Mouse (Mus musculus): Measurements from ENCODE around the gene Slc2a9. TPM values are rescaled to one million over a fixed set of nuclear protein-coding genes. Genes with fewer than 3 reads are reported as not detected.

Gene Slc2a9
- total and polyA plus RNA-seq, 3 experiments = 0.50 to 4.2 (median 3.5) TPM

DNA sequence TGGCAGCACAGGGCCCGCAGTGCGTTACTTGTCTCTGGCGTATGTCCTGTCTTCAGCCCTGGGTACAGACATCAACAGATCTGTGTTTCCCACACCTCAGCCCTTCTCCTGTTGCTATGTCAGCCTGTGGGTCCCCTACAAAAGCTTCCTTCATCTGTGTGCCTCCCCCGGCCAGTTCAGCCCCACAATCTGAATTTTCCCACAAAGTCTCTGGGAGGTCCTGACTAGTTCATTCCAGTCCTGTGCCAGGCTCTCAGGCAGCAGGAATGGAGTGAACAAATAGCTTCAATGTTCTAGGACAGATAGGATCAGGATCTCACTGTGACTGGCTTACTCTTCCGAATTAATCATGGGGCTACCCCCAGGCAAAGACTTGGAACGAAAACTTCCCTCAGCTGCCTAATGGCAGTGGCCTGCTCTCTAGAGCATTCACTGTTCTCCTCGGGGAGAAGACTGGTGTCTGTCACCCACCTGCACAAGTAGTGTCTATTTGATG, 3.6 kb downstream of the Slc2a9 start:
- H3K4me1 ChIP-seq (ENCODE audit: insufficient read depth, low read depth, low read length) = peaks cover 55% of the 10 kb centered on the region
- no peaks in the 10 kb centered on the region for H3K36me3 ChIP-seq (replicated peaks)
- peaks cover 4% of the 10 kb centered on the region; the same call in 1 of the 2 replicates for H3K9me3 ChIP-seq (replicated peaks)
- H3K4me3 ChIP-seq (ENCODE audit: low read depth, low read length) = no peak overlapping the region
- no peak for TF ChIP-seq POLR2AphosphoS5 (IDR thresholded peaks at IDR 0.05; ENCODE audit: insufficient replicate concordance, low read depth, low read length)
- TF ChIP-seq GATA2 (IDR thresholded peaks at IDR 0.05; ENCODE audit: borderline replicate concordance, low read depth, low read length) = no peak
- DNase-seq (ENCODE audit: low spot score) (no peak), ATAC-seq (ENCODE audit: extremely low read depth, insufficient number of reproducible peaks, low FRiP score, poor library complexity, severe bottlenecking) (no peak)
- no peaks in the 10 kb centered on the region for H3K27me3 ChIP-seq (ENCODE audit: insufficient read depth, low read length)

DNA sequence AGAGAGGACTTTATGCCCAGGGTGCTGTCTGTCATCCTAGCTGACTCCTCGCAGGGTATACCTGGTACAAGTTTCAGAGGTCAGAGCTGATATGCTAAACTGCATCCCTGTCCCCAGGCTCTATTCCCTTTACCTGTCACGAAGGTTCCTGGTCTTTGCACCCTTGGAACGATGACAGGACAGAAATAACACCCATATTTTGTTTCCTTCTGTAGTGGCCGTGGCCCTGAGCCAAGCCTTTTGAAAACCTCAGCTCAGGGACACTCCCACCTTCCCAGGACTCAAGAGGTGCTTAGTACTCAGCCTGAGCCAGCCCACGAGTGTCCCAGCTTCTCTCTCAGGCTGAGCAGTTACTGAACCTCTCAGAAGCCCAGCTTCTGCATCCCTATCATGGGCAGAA, 4.5 kb downstream of the Slc2a9 start:
- H3K4me1 ChIP-seq (ENCODE audit: insufficient read depth, low read depth, low read length) = peaks cover 46% of the 10 kb centered on the region
- no peaks in the 10 kb centered on the region for H3K36me3 ChIP-seq (replicated peaks)
- no peak for ATAC-seq (ENCODE audit: extremely low read depth, insufficient number of reproducible peaks, low FRiP score, poor library complexity, severe bottlenecking)
- H3K4me3 ChIP-seq (ENCODE audit: low read depth, low read length) = no peak overlapping the region
- no peaks in the 10 kb centered on the region for H3K27me3 ChIP-seq (ENCODE audit: insufficient read depth, low read length)
- DNase-seq (ENCODE audit: low spot score) = no peak
- TF ChIP-seq POLR2AphosphoS5 (IDR thresholded peaks at IDR 0.05; ENCODE audit: insufficient replicate concordance, low read depth, low read length) (no peak), GATA1 (IDR thresholded peaks at IDR 0.05; ENCODE audit: borderline replicate concordance, low read length) (no peak), TAL1 (conservative IDR thresholded peaks at IDR 0.05; ENCODE audit: low read depth, low read length) (no peak), GATA2 (IDR thresholded peaks at IDR 0.05; ENCODE audit: borderline replicate concordance, low read depth, low read length) (no peak), CTCF (IDR thresholded peaks at IDR 0.05; ENCODE audit: low read depth, low read length) (no peak)
- H3K9me3 ChIP-seq (replicated peaks) = peaks cover 4% of the 10 kb centered on the region; the same call in 1 of the 2 replicates

DNA sequence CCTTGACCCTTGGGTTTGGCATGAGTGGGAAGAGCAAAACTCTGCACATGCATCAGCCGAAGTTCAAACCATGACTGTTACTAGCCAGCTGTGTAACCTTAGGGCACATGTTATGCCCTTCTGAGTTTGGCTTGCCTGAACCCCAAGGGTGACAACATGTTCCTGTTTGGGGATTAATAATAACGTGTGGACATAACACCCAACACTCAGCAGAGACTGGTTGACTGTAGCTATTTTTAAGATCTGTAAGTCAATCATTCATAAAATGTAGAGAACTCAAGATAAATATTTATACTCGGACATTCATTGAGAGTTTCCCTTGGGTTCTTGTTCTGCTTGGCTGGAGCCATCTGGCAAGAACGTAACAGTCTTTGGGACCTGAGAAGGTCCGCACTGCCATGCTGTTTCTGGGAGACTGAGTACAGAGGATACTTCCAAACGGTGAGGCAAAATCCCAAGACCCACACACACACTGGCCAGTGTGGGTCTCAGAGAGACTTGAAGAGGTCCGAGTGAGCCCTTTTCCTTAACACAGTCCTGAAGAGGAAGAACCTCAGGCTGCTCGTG, 6.4 kb downstream of the Slc2a9 start:
- no peak for TF ChIP-seq GATA1 (IDR thresholded peaks at IDR 0.05; ENCODE audit: borderline replicate concordance, low read length)
- TF ChIP-seq TAL1 (conservative IDR thresholded peaks at IDR 0.05; ENCODE audit: low read depth, low read length) = no peak
- TF ChIP-seq GATA2 (IDR thresholded peaks at IDR 0.05; ENCODE audit: borderline replicate concordance, low read depth, low read length) = no peak
- TF ChIP-seq CTCF (IDR thresholded peaks at IDR 0.05; ENCODE audit: low read depth, low read length) = no peak
- TF ChIP-seq POLR2AphosphoS5 (IDR thresholded peaks at IDR 0.05; ENCODE audit: insufficient replicate concordance, low read depth, low read length) = no peak
- H3K27me3 ChIP-seq (ENCODE audit: insufficient read depth, low read length) = peaks cover 12% of the 10 kb centered on the region
- no peak for ATAC-seq (ENCODE audit: extremely low read depth, insufficient number of reproducible peaks, low FRiP score, poor library complexity, severe bottlenecking)
- H3K4me3 ChIP-seq (ENCODE audit: low read depth, low read length) = no peak overlapping the region
- no peaks in the 10 kb centered on the region for H3K36me3 ChIP-seq (replicated peaks)
- no peak for DNase-seq (ENCODE audit: low spot score)
- H3K4me1 ChIP-seq (ENCODE audit: insufficient read depth, low read depth, low read length) = peaks cover 30% of the 10 kb centered on the region
- H3K9me3 ChIP-seq (replicated peaks) = peaks cover 4% of the 10 kb centered on the region; the same call in 1 of the 2 replicates

DNA sequence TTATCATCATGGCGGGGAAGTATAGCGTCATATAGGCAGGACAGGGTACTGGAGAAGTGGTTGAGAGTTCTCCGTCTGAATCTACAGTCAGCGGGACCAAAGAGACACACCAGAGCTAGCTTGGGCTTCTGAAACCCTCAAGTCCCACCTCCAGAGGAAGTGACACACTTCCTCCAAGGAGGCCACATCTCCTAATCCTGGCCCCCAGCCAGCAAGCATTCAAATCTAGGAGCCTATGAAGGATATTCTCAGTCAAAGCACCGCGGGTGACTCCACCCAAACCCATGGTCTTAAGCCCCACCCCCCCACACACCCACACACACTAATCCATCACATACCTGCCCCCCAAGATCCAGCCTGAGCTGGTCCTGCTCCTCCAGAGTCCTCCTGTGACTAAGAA, 9.1 kb downstream of the Slc2a9 start:
- DNase-seq (ENCODE audit: low spot score) = no peak
- no peak overlapping the region for H3K4me3 ChIP-seq (ENCODE audit: low read depth, low read length)
- no peaks in the 10 kb centered on the region for H3K36me3 ChIP-seq (replicated peaks)
- ATAC-seq (ENCODE audit: extremely low read depth, insufficient number of reproducible peaks, low FRiP score, poor library complexity, severe bottlenecking) = no peak
- H3K27me3 ChIP-seq (ENCODE audit: insufficient read depth, low read length) = peaks cover 31% of the 10 kb centered on the region
- H3K9me3 ChIP-seq (replicated peaks) = peaks cover 4% of the 10 kb centered on the region; the same call in 1 of the 2 replicates
- TF ChIP-seq GATA1 (IDR thresholded peaks at IDR 0.05; ENCODE audit: borderline replicate concordance, low read length) = no peak
- TF ChIP-seq GATA2 (IDR thresholded peaks at IDR 0.05; ENCODE audit: borderline replicate concordance, low read depth, low read length) = no peak
- TF ChIP-seq TAL1 (conservative IDR thresholded peaks at IDR 0.05; ENCODE audit: low read depth, low read length) = no peak
- TF ChIP-seq CTCF (IDR thresholded peaks at IDR 0.05; ENCODE audit: low read depth, low read length) = no peak
- peaks cover 18% of the 10 kb centered on the region for H3K4me1 ChIP-seq (ENCODE audit: insufficient read depth, low read depth, low read length)

DNA sequence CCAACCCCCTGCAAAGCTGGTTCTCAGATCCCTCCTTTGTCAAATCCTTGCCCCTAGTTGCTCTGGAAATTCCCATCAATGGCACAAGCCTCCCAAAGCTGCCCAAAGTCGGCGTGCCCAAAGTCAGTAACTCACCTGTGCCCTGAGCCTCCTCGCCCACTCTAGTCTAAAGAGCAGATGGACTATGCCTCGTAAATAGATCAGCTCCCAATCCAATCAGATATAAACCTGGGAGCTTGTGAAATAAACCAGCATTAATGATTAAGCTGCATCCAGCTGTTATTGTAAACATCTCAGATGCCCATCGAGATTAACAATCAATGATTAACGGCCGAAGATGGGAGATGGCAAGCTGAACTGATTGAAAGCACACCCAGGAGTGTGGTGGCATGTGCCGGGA, 11.2 kb downstream of the Slc2a9 start:
- Histone ChIP-seq H3K27me3 (ENCODE audit: insufficient read depth, low read length) (peaks cover 41% of the 10 kb centered on the region), H3K9me3 (replicated peaks) (peaks cover 4% of the 10 kb centered on the region; the same call in 1 of the 2 replicates), H3K4me1 (ENCODE audit: insufficient read depth, low read depth, low read length) (peaks cover 21% of the 10 kb centered on the region), H3K4me3 (ENCODE audit: low read depth, low read length) (no peak overlapping the region), H3K36me3 (replicated peaks) (no peaks in the 10 kb centered on the region)
- DNase-seq (ENCODE audit: low spot score) (no peak), ATAC-seq (ENCODE audit: extremely low read depth, insufficient number of reproducible peaks, low FRiP score, poor library complexity, severe bottlenecking) (no peak)
- no peak for TF ChIP-seq GATA1 (IDR thresholded peaks at IDR 0.05; ENCODE audit: borderline replicate concordance, low read length)
- no peak for TF ChIP-seq POLR2AphosphoS5 (IDR thresholded peaks at IDR 0.05; ENCODE audit: insufficient replicate concordance, low read depth, low read length)

DNA sequence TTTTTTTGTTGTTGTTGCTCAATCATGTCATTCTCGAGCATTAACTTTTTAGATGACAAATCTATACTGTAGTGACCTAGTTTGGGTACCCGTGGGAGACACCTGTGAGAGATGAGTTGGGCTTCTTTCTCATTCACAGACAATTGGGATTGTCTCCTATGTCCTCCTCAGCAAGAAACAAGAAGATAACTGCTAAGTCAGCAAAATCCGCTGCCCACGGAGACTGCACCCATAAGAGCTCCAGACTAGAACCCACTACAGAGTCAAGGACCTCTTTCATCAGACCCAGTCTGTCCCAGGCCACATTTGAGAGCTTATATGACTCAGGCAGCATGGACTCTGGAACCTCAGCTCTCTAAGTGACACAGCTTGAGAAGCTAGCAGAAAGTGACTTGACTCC, 13.2 kb downstream of the Slc2a9 start:
- DNase-seq (ENCODE audit: low spot score) (no peak), ATAC-seq (ENCODE audit: extremely low read depth, insufficient number of reproducible peaks, low FRiP score, poor library complexity, severe bottlenecking) (no peak)
- TF ChIP-seq TAL1 (conservative IDR thresholded peaks at IDR 0.05; ENCODE audit: low read depth, low read length) = no peak
- no peak for TF ChIP-seq POLR2AphosphoS5 (IDR thresholded peaks at IDR 0.05; ENCODE audit: insufficient replicate concordance, low read depth, low read length)
- TF ChIP-seq GATA1 (IDR thresholded peaks at IDR 0.05; ENCODE audit: borderline replicate concordance, low read length) = no peak
- no peak for TF ChIP-seq CTCF (IDR thresholded peaks at IDR 0.05; ENCODE audit: low read depth, low read length)
- no peak for TF ChIP-seq GATA2 (IDR thresholded peaks at IDR 0.05; ENCODE audit: borderline replicate concordance, low read depth, low read length)
- Histone ChIP-seq H3K9me3 (replicated peaks) (no peaks in the 10 kb centered on the region), H3K4me3 (ENCODE audit: low read depth, low read length) (no peak overlapping the region), H3K36me3 (replicated peaks) (no peaks in the 10 kb centered on the region), H3K4me1 (ENCODE audit: insufficient read depth, low read depth, low read length) (peaks cover 28% of the 10 kb centered on the region), H3K27me3 (ENCODE audit: insufficient read depth, low read length) (peaks cover 47% of the 10 kb centered on the region)
